Mouse (Mus musculus): ENCODE measurements around the gene Mpp2. TPM values are rescaled to one million over a fixed set of nuclear protein-coding genes. Genes with fewer than 3 reads are reported as not detected.

Gene Mpp2
- polyA plus RNA-seq, 1 experiment: 4.9 TPM

DNA sequence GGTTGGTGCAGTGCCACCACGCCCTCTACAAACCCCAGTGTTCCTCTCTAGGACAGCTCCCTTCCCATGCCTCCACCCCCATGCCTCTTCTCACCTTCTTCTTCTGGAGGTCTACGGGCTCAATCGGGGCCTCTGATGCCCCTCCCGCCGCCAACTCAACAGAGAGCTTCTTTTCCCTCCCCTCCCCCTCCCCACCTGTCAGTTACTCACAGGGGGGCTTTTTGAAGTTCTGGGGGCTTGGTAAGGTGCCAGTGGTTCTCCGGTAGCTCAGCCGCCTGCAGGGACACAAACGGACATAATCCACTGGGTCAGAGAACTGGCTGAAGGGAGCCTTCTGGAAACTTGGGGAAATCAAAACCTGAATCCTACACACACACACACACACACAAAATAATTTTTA lies 76.8 kb downstream of the Mpp2 start:
- H3K27me3 ChIP-seq (replicated peaks; ENCODE audit: control insufficient read depth, insufficient read depth, low read length): no peaks in the 10 kb centered on the region
- TF ChIP-seq POLR2A (IDR thresholded peaks at IDR 0.05; ENCODE audit: low read depth, low read length): no peak
- no peak for TF ChIP-seq CTCF (conservative IDR thresholded peaks at IDR 0.05; ENCODE audit: insufficient read depth, insufficient read length, low read depth, low read length)
- WGBS: 91% methylated on average over 8 of the region's 8 CpGs
- H3K4me1 ChIP-seq (ENCODE audit: control insufficient read depth, insufficient read depth, low read length): no peaks in the 10 kb centered on the region; the same call in 1 of the 2 replicates
- no peak overlapping the region for H3K27ac ChIP-seq (ENCODE audit: insufficient read depth, low read depth, low read length)
- H3K36me3 ChIP-seq (ENCODE audit: control insufficient read depth, insufficient read depth, low read length): no peaks in the 10 kb centered on the region
- no peak for DNase-seq
- H3K4me3 ChIP-seq (ENCODE audit: insufficient read depth, low read depth, low read length): no peak overlapping the region

DNA sequence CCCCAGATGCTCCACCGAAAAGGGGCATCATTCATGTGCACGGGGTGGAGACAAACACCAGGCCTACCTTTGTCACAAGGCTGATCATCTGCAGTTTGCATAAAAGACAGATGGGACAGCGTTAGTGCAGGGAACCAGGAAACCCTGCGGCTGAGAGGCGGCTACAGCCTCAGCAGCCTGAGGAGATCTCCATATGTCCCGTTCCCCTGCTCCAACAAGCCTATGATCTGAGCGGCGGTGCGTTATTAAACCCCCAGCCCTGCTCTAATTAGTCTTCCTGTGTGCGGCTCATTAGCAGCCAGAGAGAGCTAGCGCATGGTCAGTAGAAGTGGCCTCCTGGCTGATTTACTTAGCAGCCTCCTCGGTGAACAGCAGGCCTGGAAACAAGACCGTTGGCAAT lies 78.2 kb downstream of the Mpp2 start:
- Histone ChIP-seq H3K4me3 (ENCODE audit: insufficient read depth, low read depth, low read length) (no peak overlapping the region), H3K36me3 (ENCODE audit: control insufficient read depth, insufficient read depth, low read length) (no peaks in the 10 kb centered on the region), H3K27ac (ENCODE audit: insufficient read depth, low read depth, low read length) (no peak overlapping the region), H3K27me3 (replicated peaks; ENCODE audit: control insufficient read depth, insufficient read depth, low read length) (no peaks in the 10 kb centered on the region), H3K4me1 (ENCODE audit: control insufficient read depth, insufficient read depth, low read length) (no peaks in the 10 kb centered on the region; the same call in 1 of the 2 replicates)
- no peak for DNase-seq
- WGBS: 77% methylated on average over 13 of the region's 13 CpGs
- TF ChIP-seq POLR2A (IDR thresholded peaks at IDR 0.05; ENCODE audit: low read depth, low read length): no peak
- TF ChIP-seq CTCF (conservative IDR thresholded peaks at IDR 0.05; ENCODE audit: insufficient read depth, insufficient read length, low read depth, low read length): no peak

DNA sequence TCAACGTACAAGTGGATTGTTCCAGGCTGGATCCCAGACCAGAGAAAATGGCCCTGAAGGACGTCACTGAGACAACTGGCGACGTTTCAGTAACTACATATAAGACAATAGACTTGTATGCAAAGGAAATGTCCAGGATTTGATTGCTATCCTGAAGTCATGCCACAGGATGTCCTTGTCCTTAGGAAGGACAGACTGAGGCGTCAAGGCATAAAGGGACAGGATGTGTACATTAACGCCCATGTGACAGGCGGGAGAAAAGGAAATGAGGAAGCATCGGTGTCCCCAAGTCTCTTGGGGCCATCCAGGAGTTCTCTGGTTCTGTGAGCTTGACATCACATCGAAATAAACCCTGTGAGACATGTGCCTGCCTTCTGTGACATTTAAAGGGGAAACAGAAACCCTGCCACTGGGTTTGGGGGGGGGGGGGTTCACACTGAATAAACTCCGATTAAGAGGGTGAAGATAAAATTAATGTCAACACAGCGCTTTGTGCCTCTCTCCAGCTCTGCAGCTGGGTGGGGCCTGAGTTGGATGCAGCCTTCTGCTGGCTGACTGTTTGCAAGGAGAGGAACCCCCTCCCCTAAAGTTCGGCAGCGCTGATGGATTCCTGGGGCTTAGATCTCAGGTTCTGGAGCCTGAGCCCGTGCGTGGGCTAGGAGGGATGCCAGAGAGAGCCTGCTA lies 79.2 kb downstream of the Mpp2 start:
- no peak for TF ChIP-seq CTCF (conservative IDR thresholded peaks at IDR 0.05; ENCODE audit: insufficient read depth, insufficient read length, low read depth, low read length)
- no peak for TF ChIP-seq POLR2A (IDR thresholded peaks at IDR 0.05; ENCODE audit: low read depth, low read length)
- DNase-seq: no peak

DNA sequence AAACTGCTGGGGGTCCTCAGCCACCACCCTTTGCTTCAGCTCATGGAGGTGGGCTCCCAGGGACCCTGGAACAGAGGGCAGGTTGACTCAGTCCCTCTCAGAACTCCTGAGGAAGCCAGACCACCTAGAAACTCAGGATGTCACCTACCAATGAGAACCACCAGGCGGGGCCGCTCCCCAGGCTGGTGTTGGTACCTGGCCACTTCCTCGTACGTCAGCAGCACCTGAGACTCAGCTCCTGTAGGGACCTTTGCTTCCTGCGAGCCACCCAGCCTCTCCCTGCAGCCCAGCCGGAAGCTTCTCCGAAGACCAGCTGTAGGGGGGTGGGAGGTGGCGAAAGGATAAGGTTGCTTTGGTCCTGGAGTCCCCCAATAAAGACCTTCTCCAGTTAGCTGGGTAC lies 79.9 kb downstream of the Mpp2 start:
- Histone ChIP-seq H3K4me3 (ENCODE audit: insufficient read depth, low read depth, low read length) (no peak overlapping the region), H3K36me3 (ENCODE audit: control insufficient read depth, insufficient read depth, low read length) (no peaks in the 10 kb centered on the region), H3K27ac (ENCODE audit: insufficient read depth, low read depth, low read length) (no peak overlapping the region), H3K4me1 (ENCODE audit: control insufficient read depth, insufficient read depth, low read length) (no peaks in the 10 kb centered on the region; the same call in 1 of the 2 replicates), H3K27me3 (replicated peaks; ENCODE audit: control insufficient read depth, insufficient read depth, low read length) (no peaks in the 10 kb centered on the region)
- no peak for DNase-seq
- 95% methylated on average over 8 of the region's 8 CpGs for WGBS
- TF ChIP-seq CTCF (conservative IDR thresholded peaks at IDR 0.05; ENCODE audit: insufficient read depth, insufficient read length, low read depth, low read length) (no peak), POLR2A (IDR thresholded peaks at IDR 0.05; ENCODE audit: low read depth, low read length) (no peak)

More for the DNA sequence above, 79.2 kb downstream of the Mpp2 start:
- Histone ChIP-seq H3K36me3 (ENCODE audit: control insufficient read depth, insufficient read depth, low read length) (no peaks in the 10 kb centered on the region), H3K27ac (ENCODE audit: insufficient read depth, low read depth, low read length) (no peak overlapping the region), H3K27me3 (replicated peaks; ENCODE audit: control insufficient read depth, insufficient read depth, low read length) (no peaks in the 10 kb centered on the region), H3K4me1 (ENCODE audit: control insufficient read depth, insufficient read depth, low read length) (no peaks in the 10 kb centered on the region; the same call in 1 of the 2 replicates), H3K4me3 (ENCODE audit: insufficient read depth, low read depth, low read length) (no peak overlapping the region)
- 76% methylated on average over 15 of the region's 15 CpGs for WGBS

Other genes with a start within 250 kb of the Mpp2 start
- gene Meox1, start 194.1 kb downstream of the Mpp2 start, polyA plus RNA-seq (2012; rRNA removed): 3.5 and 4.8 TPM in 2 replicates
- gene Sost, start 121.5 kb downstream of the Mpp2 start, polyA plus RNA-seq (2012; rRNA removed): 2.0 TPM in 2 replicates
- gene Cfap97d1, start 104.2 kb downstream of the Mpp2 start, polyA plus RNA-seq (2012; rRNA removed): not detected in 2 replicates
- 67.8 and 92.4 TPM in 2 replicates for gene Dusp3, start 101.5 kb downstream of the Mpp2 start, polyA plus RNA-seq (2012; rRNA removed)
- 2.3 and 3.5 TPM in 2 replicates for gene Mpp3, start 60.1 kb downstream of the Mpp2 start, polyA plus RNA-seq (2012; rRNA removed)
- 62.1 and 67.1 TPM in 2 replicates for gene Cd300lg, start 47.0 kb downstream of the Mpp2 start, polyA plus RNA-seq (2012; rRNA removed)
- gene Ppy, start 12.8 kb upstream of the Mpp2 start, polyA plus RNA-seq (2012; rRNA removed): not detected in 2 replicates
- gene Pyy, start 19.3 kb upstream of the Mpp2 start, polyA plus RNA-seq (2012; rRNA removed): not detected in 2 replicates
- gene Nags, start 57.0 kb upstream of the Mpp2 start, polyA plus RNA-seq (2012; rRNA removed): 0.23 and 0.39 TPM in 2 replicates
- 17.7 and 18.3 TPM in 2 replicates for gene Tmem101, start 67.9 kb upstream of the Mpp2 start, polyA plus RNA-seq (2012; rRNA removed)
- 33.0 and 39.6 TPM in 2 replicates for gene Lsm12, start 96.8 kb upstream of the Mpp2 start, polyA plus RNA-seq (2012; rRNA removed)
- 127 and 138 TPM in 2 replicates for gene G6pc3, start 101.1 kb upstream of the Mpp2 start, polyA plus RNA-seq (2012; rRNA removed)
- 69.2 TPM in 2 replicates for gene Hdac5, start 141.7 kb upstream of the Mpp2 start, polyA plus RNA-seq (2012; rRNA removed)
- gene BC030867, start 160.4 kb upstream of the Mpp2 start, polyA plus RNA-seq (2012; rRNA removed): 0.41 and 0.81 TPM in 2 replicates
- gene Asb16, start 180.2 kb upstream of the Mpp2 start, polyA plus RNA-seq (2012; rRNA removed): 0.10 and 0.70 TPM in 2 replicates
- 59.7 and 66.9 TPM in 2 replicates for gene Tmub2, start 196.4 kb upstream of the Mpp2 start, polyA plus RNA-seq (2012; rRNA removed)
- gene Atxn7l3, start 208.1 kb upstream of the Mpp2 start, polyA plus RNA-seq (2012; rRNA removed): 28.0 TPM in 2 replicates
- gene Ubtf, start 231.2 kb upstream of the Mpp2 start, polyA plus RNA-seq (2012; rRNA removed): 27.0 and 30.3 TPM in 2 replicates